Mouse (Mus musculus) left cerebral cortex, adult 18-20 months (tissue): ENCODE measurements around the gene Slc22a14. TPM values are rescaled to one million over a fixed set of nuclear protein-coding genes. Genes with fewer than 3 reads are reported as not detected.
"Not testable (repeated sequence)": the region's sequence is repeated elsewhere in the genome, so short reads cannot be mapped to it uniquely, and the experiment has no call there.

Source experiments
- DNase-seq, 2 experiments: peaks; one replicate each; pipeline ENCODE4 v3.0.0; 2021 to 2022; ENCODE audit warnings: low spot score in 2 of 2, mixed read lengths in 1 of 2
- total RNA-seq, 2 experiments: library from RNA; stranded (reverse); gene quantifications; 2 replicates each; pipeline ENCODE4 v1.2.3; 2021

The Slc22a14 gene
- total RNA-seq, 2 experiments from 2014 or later = not detected

GRCm38 (mm10) chr9:119323260-119323645 lies 42.1 kb downstream of the Slc22a14 start:
- DNase-seq = no peak

- DNase-seq = peak; percentile 99 to 100
Measured at GRCm38 (mm10) chr9:119322289-119323259, 42.8 kb downstream of the Slc22a14 start, which contains the start of gene Oxsr1. TSS of gene Oxsr1 (minus strand) at chr9:119322427.

- DNase-seq = no peak
Measured at GRCm38 (mm10) chr9:119321392-119322229, 43.7 kb downstream of the Slc22a14 start.

- DNase-seq = no peak
Measured at GRCm38 (mm10) chr9:119320946-119321345, 44.4 kb downstream of the Slc22a14 start.

- DNase-seq = no peak
Measured at GRCm38 (mm10) chr9:119320446-119320845, 44.9 kb downstream of the Slc22a14 start.

GRCm38 (mm10) chr9:119318891-119319290 lies 46.5 kb downstream of the Slc22a14 start:
- DNase-seq = no peak

GRCm38 (mm10) chr9:119313096-119313495 lies 52.3 kb downstream of the Slc22a14 start:
- no peak for DNase-seq

GRCm38 (mm10) chr9:119309067-119309466 lies 56.3 kb downstream of the Slc22a14 start:
- no peak for DNase-seq

- DNase-seq = no peak
Measured at GRCm38 (mm10) chr9:119305863-119306262, 59.5 kb downstream of the Slc22a14 start.

GRCm38 (mm10) chr9:119298563-119298962 lies 66.8 kb downstream of the Slc22a14 start:
- DNase-seq = no peak

GRCm38 (mm10) chr9:119297696-119298095 lies 67.7 kb downstream of the Slc22a14 start:
- no peak for DNase-seq

GRCm38 (mm10) chr9:119290791-119291190 lies 74.6 kb downstream of the Slc22a14 start:
- DNase-seq = no peak

- DNase-seq = no peak
Measured at GRCm38 (mm10) chr9:119280894-119281682, 84.3 kb downstream of the Slc22a14 start.

- DNase-seq = no peak
Measured at GRCm38 (mm10) chr9:119278031-119278430, 87.3 kb downstream of the Slc22a14 start.

GRCm38 (mm10) chr9:119276321-119276720 lies 89.0 kb downstream of the Slc22a14 start:
- no peak for DNase-seq

- DNase-seq = not testable (repeated sequence)
Measured at GRCm38 (mm10) chr9:119274814-119275213, 90.5 kb downstream of the Slc22a14 start.

GRCm38 (mm10) chr9:119271496-119271895 lies 93.9 kb downstream of the Slc22a14 start:
- no peak for DNase-seq

GRCm38 (mm10) chr9:119268588-119269145 lies 96.7 kb downstream of the Slc22a14 start:
- peak in 1 of 2 experiments; percentile 28 for DNase-seq

GRCm38 (mm10) chr9:119268120-119268519 lies 97.2 kb downstream of the Slc22a14 start:
- no peak for DNase-seq

- not testable (repeated sequence) for DNase-seq
Measured at GRCm38 (mm10) chr9:119266121-119266395, 99.3 kb downstream of the Slc22a14 start.
